Mouse (Mus musculus) forebrain, embryonic 13.5 days (tissue): ENCODE data around the gene Saa1. TPM values are rescaled to one million over a fixed set of nuclear protein-coding genes. Genes with fewer than 3 reads are reported as not detected.
A peak's percentile ranks its signal among the peaks of the same experiment; 100 is the strongest.

Experiments used
- ATAC-seq: fragments of 200-750 bp; cut with Nextera tagmentation; 2 replicates; pipeline ENCODE4 v1.8.0; 2017
- H3K27ac ChIP-seq: fragments of 300-500 bp; sonication (generic); 2 replicates; pipeline ENCODE4 v1.5.1; 2015; ENCODE audit warnings: inconsistent platforms, mild to moderate bottlenecking, moderate library complexity
- H3K27me3 ChIP-seq: fragments of 300-500 bp; sonication (generic); 2 replicates; pipeline ENCODE4 v1.6.1; 2015; ENCODE audit warnings: mild to moderate bottlenecking, inconsistent platforms
- H3K36me3 ChIP-seq: fragments of 300-500 bp; sonication (generic); 2 replicates; pipeline ENCODE4 v1.6.1; 2015; ENCODE audit warnings: mild to moderate bottlenecking, inconsistent platforms; ENCODE audit not compliant: poor library complexity, severe bottlenecking
- H3K4me1 ChIP-seq: fragments of 300-500 bp; sonication (generic); 2 replicates; pipeline ENCODE4 v1.6.1; 2015; ENCODE audit warnings: inconsistent platforms
- H3K4me2 ChIP-seq: fragments of 300-500 bp; sonication (generic); 2 replicates; pipeline ENCODE4 v1.6.1; 2015; ENCODE audit warnings: inconsistent platforms, mild to moderate bottlenecking, moderate library complexity
- H3K4me3 ChIP-seq: fragments of 300-500 bp; sonication (generic); 2 replicates; pipeline ENCODE4 v1.5.1; 2015; ENCODE audit warnings: mild to moderate bottlenecking, inconsistent platforms
- H3K9ac ChIP-seq: fragments of 300-500 bp; sonication (generic); 2 replicates; pipeline ENCODE4 v1.6.1; 2015; ENCODE audit warnings: mild to moderate bottlenecking, inconsistent platforms
- H3K9me3 ChIP-seq: fragments of 300-500 bp; sonication (generic); replicated peaks from 2 replicates; pipeline ENCODE4 v1.6.1; 2016; ENCODE audit warnings: inconsistent platforms
- WGBS: fragments of 180-500 bp; shearing (Covaris S2); methylation state at CpG from one replicate; pipeline ENCODE4 v1.1.7; 2015; 5-methylcytosine and 5-hydroxymethylcytosine counted together
- polyA plus RNA-seq: library from polyadenylated mRNA; unstranded; fragments of >200 nt; fragmentation: Nextera tagmentation; extraction: Ambion mirVana; gene quantifications from 2 replicates; pipeline ENCODE4 v1.2.1, GENCODE M21; 2015

Saa1 gene
- polyA plus RNA-seq, 1 experiment from 2014 or later = not detected

DNA sequence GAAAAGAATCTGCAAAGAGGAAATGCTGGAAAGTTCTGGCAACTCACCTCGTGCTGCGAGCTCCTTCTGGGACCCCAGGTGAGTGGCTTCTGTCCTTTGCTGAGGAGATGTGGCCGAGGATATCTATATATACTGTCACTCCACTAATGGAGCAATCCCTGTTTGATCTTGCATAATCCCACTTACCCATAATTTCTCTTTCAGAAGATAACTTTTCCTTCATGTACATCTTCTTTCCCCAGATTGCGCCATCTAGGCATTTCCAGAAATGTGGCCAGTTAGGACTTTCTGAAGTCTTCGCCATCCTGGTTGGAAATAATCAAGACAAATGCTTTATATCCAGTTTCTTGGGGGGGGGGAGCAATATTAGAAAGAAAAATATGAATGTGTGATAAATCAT, 27.2 kb downstream of the Saa1 start, which contains the start of gene Saa3:
Gene Saa3, minus strand, starts transcription at position 101 of the 400 bp plus-strand sequence.
- H3K4me3 ChIP-seq = no peak within 1 kb of the TSS
- no peak within 1 kb of the TSS for H3K4me2 ChIP-seq
- H3K4me1 ChIP-seq = no peaks in the 10 kb centered on the region
- ATAC-seq = no peak
- 0 out of 2 replicates have a peak, but pooled peaks cover 5% of the 10 kb centered on the region for H3K27me3 ChIP-seq
- 88% methylated on average over 5 of the region's 5 CpGs for WGBS
- no peaks in the 10 kb centered on the region for H3K9me3 ChIP-seq
- no peak within 1 kb of the TSS for H3K9ac ChIP-seq
- H3K27ac ChIP-seq = no peak within 1 kb of the TSS
- H3K36me3 ChIP-seq = no peaks in the 10 kb centered on the region

DNA sequence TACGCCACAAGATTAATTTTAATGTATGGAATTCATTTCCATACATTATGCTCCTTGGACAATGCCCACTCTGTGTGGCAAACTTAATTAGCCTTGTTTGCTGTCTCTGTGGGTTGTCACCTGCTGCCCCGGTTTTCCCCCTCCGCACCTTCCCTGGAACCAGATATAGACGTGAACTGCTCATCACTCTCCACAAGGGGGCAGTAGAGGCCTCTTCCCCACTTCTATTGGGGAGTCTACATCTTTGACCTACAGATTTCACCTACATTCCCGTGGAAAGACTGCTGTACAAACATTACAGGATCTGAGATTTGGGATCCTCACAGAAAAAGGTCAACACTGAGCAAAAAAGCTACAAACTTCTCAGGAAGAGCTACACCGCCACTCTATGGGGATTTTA, 28.3 kb downstream of the Saa1 start:
- Histone ChIP-seq H3K27ac (no peak overlapping the region), H3K9ac (no peak overlapping the region), H3K36me3 (no peaks in the 10 kb centered on the region), H3K27me3 (0 out of 2 replicates have a peak, but pooled peaks cover 2% of the 10 kb centered on the region), H3K9me3 (no peaks in the 10 kb centered on the region), H3K4me2 (no peak overlapping the region), H3K4me1 (peaks cover 3% of the 10 kb centered on the region), H3K4me3 (no peak overlapping the region)
- ATAC-seq = no peak
- 35% methylated on average over 6 of the region's 6 CpGs for WGBS

- Histone ChIP-seq H3K4me3 (no peak overlapping the region), H3K9me3 (no peaks in the 10 kb centered on the region), H3K9ac (no peak overlapping the region), H3K4me1 (peaks cover 10% of the 10 kb centered on the region), H3K36me3 (peaks cover 6% of the 10 kb centered on the region; the same call in 1 of the 2 replicates), H3K27ac (no peak overlapping the region), H3K4me2 (no peak overlapping the region), H3K27me3 (0 out of 2 replicates have a peak, but pooled peaks cover 2% of the 10 kb centered on the region)
- 77% methylated on average over 6 of the region's 6 CpGs for WGBS
- ATAC-seq = no peak
Observed at GRCm38 (mm10) chr7:46712250-46712649, 30.5 kb downstream of the Saa1 start.

DNA sequence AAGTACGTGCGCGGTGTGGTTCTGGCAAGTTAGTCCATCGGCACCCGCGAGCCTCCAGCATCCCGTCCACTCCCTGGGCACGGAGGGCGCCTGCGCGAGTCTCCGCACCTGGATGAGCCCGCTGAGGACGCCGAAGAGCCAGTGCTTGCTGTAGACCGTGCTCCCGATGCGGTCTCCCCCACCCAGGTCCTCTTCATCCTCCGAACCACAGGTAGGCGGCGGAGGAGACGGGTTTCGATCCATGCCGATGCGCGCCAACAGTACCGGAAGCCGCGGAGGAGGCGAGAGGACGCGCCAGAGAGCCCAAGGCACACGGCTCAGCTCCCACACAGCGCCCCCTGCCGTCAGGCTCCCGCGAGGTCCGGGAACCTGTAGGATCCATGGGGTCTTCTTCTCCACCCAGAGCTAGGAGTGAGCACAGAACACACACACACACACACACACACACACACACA, 32.4 kb downstream of the Saa1 start, which contains the start of gene Saal1:
Gene Saal1, minus strand, starts transcription at position 291 of the 455 bp plus-strand sequence.
- 2% methylated on average over 38 of the region's 38 CpGs for WGBS
- Histone ChIP-seq H3K9me3 (no peaks in the 10 kb centered on the region), H3K4me3 (peak within 1 kb of the TSS; percentile 82), H3K9ac (peak within 1 kb of the TSS; percentile 95), H3K36me3 (peaks cover 24% of the 10 kb centered on the region), H3K4me1 (peaks cover 10% of the 10 kb centered on the region), H3K27me3 (0 out of 2 replicates have a peak, but pooled peaks cover 2% of the 10 kb centered on the region), H3K27ac (peak within 1 kb of the TSS; percentile 72; the same call in 1 of the 2 replicates), H3K4me2 (peak within 1 kb of the TSS; percentile 62)
- peak; percentile 97 for ATAC-seq

GRCm38 (mm10) chr7:46700521-46701025, 42.2 kb downstream of the Saa1 start:
- H3K9me3 ChIP-seq = no peaks in the 10 kb centered on the region
- peaks cover 95% of the 10 kb centered on the region for H3K36me3 ChIP-seq
- no peak overlapping the region for H3K4me2 ChIP-seq
- no peak overlapping the region for H3K27ac ChIP-seq
- no peak overlapping the region for H3K4me3 ChIP-seq
- H3K27me3 ChIP-seq = no peaks in the 10 kb centered on the region
- H3K9ac ChIP-seq = no peak overlapping the region
- ATAC-seq = no peak
- H3K4me1 ChIP-seq = no peaks in the 10 kb centered on the region
- 91% methylated on average over 6 of the region's 6 CpGs for WGBS

DNA sequence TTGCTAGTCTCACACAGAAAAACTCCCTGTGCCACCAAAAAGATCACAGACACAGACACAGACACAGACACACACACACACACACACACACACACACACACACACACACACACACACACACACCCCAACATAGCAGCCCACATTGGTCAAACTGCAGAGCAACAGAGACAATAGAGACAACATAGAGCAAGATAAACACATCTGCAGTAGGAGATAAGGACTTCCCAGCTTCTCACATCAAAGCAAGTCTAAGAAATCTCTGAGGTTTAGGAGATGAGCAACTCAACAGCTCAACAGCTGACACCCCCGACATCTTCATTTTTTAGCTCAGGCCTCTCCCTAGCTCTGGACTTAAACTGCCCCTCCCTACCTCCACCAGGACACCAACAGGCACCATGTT, 46.0 kb downstream of the Saa1 start:
- no peak overlapping the region for H3K27ac ChIP-seq
- no peak for ATAC-seq
- no peak overlapping the region for H3K4me2 ChIP-seq
- H3K4me3 ChIP-seq = no peak overlapping the region
- no peak overlapping the region for H3K9ac ChIP-seq
- H3K4me1 ChIP-seq = no peaks in the 10 kb centered on the region
- H3K9me3 ChIP-seq = no peaks in the 10 kb centered on the region
- WGBS = 95% methylated on average over 1 of the region's 1 CpGs
- H3K36me3 ChIP-seq = peaks cover 80% of the 10 kb centered on the region
- no peaks in the 10 kb centered on the region for H3K27me3 ChIP-seq

Other genes starting within 250 kb of the Saa1 start
- gene Sergef, start 103.2 kb downstream of the Saa1 start, polyA plus RNA-seq = 25.0 and 26.6 TPM in 2 replicates
- 0.21 and 0.28 TPM in 2 replicates for gene Tph1, start 70.4 kb downstream of the Saa1 start, polyA plus RNA-seq
- 28.1 and 29.2 TPM in 2 replicates for gene Saal1, start 32.3 kb downstream of the Saa1 start, polyA plus RNA-seq
- 0.28 TPM in 1 of 2 replicates, not detected in the other for gene Saa3, start 27.3 kb downstream of the Saa1 start, polyA plus RNA-seq
- 0.08 TPM in 1 of 2 replicates, not detected in the other for gene Saa4, start 10.4 kb downstream of the Saa1 start, polyA plus RNA-seq
- not detected in 2 replicates for gene Saa2, start 8.8 kb upstream of the Saa1 start, polyA plus RNA-seq
- 15.0 and 16.1 TPM in 2 replicates for gene Hps5, start 53.1 kb upstream of the Saa1 start, polyA plus RNA-seq
- 48.2 and 48.7 TPM in 2 replicates for gene Gtf2h1, start 53.1 kb upstream of the Saa1 start, polyA plus RNA-seq
- gene Ldha, start 98.5 kb upstream of the Saa1 start, polyA plus RNA-seq = 905 and 993 TPM in 2 replicates
- 0.13 TPM in 1 of 2 replicates, not detected in the other for gene Ldhc, start 118.2 kb upstream of the Saa1 start, polyA plus RNA-seq
- gene Tsg101, start 177.0 kb upstream of the Saa1 start, polyA plus RNA-seq = 408 and 422 TPM in 2 replicates
- 9.4 and 10.4 TPM in 2 replicates for gene Uevld, start 215.5 kb upstream of the Saa1 start, polyA plus RNA-seq
- not detected in 2 replicates for gene Gm9999, start 240.6 kb upstream of the Saa1 start, polyA plus RNA-seq